Mouse (Mus musculus) MEL (cell line): Measurements from ENCODE around the gene Ddost. TPM values are rescaled to one million over a fixed set of nuclear protein-coding genes. Genes with fewer than 3 reads are reported as not detected.
A peak's percentile ranks its signal among the peaks of the same experiment; 100 is the strongest.

Source experiments
- DNase-seq: peaks from one replicate; pipeline ENCODE4 v3.0.0; 2011; ENCODE audit warnings: low read depth, low spot score
- H3K27ac ChIP-seq: 2 replicates; pipeline ENCODE4 v1.5.1; 2012; ENCODE audit warnings: low read depth, mild to moderate bottlenecking, control low read depth, low read length, moderate library complexity; ENCODE audit not compliant: control insufficient read depth
- H3K27me3 ChIP-seq, 2 experiments: fragments of 150-350 bp in 1 of 2; sonication (generic) in 1 of 2; 2 replicates each; pipeline ENCODE4 v1.6.1; 2012; ENCODE audit warnings: low read length in 2 of 2, mild to moderate bottlenecking in 2 of 2, improper control_type of control experiment in 1 of 2, moderate library complexity in 1 of 2; ENCODE audit not compliant: insufficient read depth in 2 of 2, control insufficient read depth in 1 of 2
- H3K36me3 ChIP-seq, 2 experiments: 2 replicates each; pipeline ENCODE4 v1.6.1; 2012 to 2014; ENCODE audit warnings: low read length in 2 of 2, improper control_type of control experiment in 1 of 2, inconsistent platforms in 1 of 2, mild to moderate bottlenecking in 1 of 2; ENCODE audit not compliant: insufficient read depth in 2 of 2, control insufficient read depth in 1 of 2
- H3K4me1 ChIP-seq, 2 experiments: fragments of 150-350 bp in 1 of 2; sonication (generic) in 1 of 2; 2 replicates each; pipeline ENCODE4 v1.6.1; 2012; ENCODE audit warnings: low read length in 2 of 2, improper control_type of control experiment in 1 of 2, mild to moderate bottlenecking in 1 of 2; ENCODE audit not compliant: insufficient read depth in 2 of 2, control insufficient read depth in 1 of 2
- H3K4me3 ChIP-seq, 2 experiments: fragments of 150-350 bp in 1 of 2; sonication (generic) in 1 of 2; 2 replicates each; pipeline ENCODE4 v1.5.1; 2012; ENCODE audit warnings: low read depth in 2 of 2, low read length in 2 of 2, mild to moderate bottlenecking in 2 of 2, moderate library complexity in 2 of 2, control low read depth in 1 of 2, improper control_type of control experiment in 1 of 2; ENCODE audit not compliant: control insufficient read depth in 1 of 2, insufficient read depth in 1 of 2
- H3K79me2 ChIP-seq: 2 replicates; pipeline ENCODE4 v1.6.1; 2012; ENCODE audit warnings: mild to moderate bottlenecking, low read length, moderate library complexity; ENCODE audit not compliant: control insufficient read depth, poor library complexity, insufficient read depth
- H3K9ac ChIP-seq: 2 replicates; pipeline ENCODE4 v1.6.1; 2012; ENCODE audit warnings: low read depth, mild to moderate bottlenecking, control low read depth, low read length, moderate library complexity; ENCODE audit not compliant: control insufficient read depth, poor library complexity, severe bottlenecking
- H3K9me3 ChIP-seq: fragments of 150-350 bp; sonication (generic); replicated peaks from 2 replicates; pipeline ENCODE4 v1.6.1; 2012; ENCODE audit warnings: mild to moderate bottlenecking, low read length, improper control_type of control experiment, moderate library complexity; ENCODE audit not compliant: insufficient read depth
- BHLHE40 ChIP-seq: IDR thresholded peaks from 2 replicates; pipeline ENCODE4 v1.6.1; 2012; ENCODE audit warnings: low read depth, mild to moderate bottlenecking, inconsistent platforms, low read length, improper control_type of control experiment, borderline replicate concordance
- CHD1 ChIP-seq: IDR thresholded peaks from 2 replicates; pipeline ENCODE4 v1.6.1; 2012; ENCODE audit warnings: low read depth, mild to moderate bottlenecking, inconsistent platforms, low read length, improper control_type of control experiment
- CHD2 ChIP-seq: IDR thresholded peaks from 2 replicates; pipeline ENCODE4 v1.6.1; 2011; ENCODE audit warnings: low read length, improper control_type of control experiment
- CTCF ChIP-seq, 3 experiments: IDR thresholded peaks in 2 of 3; conservative IDR thresholded peaks in 1 of 3; 2 replicates each; pipeline ENCODE4 v1.5.1; 2011 to 2012; ENCODE audit warnings: low read length in 3 of 3, low read depth in 2 of 3, mild to moderate bottlenecking in 2 of 3, improper control_type of control experiment in 1 of 3, inconsistent platforms in 1 of 3, mixed read lengths in 1 of 3, moderate library complexity in 1 of 3; ENCODE audit not compliant: control insufficient read depth in 1 of 3, insufficient read depth in 1 of 3, poor library complexity in 1 of 3, severe bottlenecking in 1 of 3
- ELF1 ChIP-seq: IDR thresholded peaks from 2 replicates; pipeline ENCODE4 v1.6.1; 2014; ENCODE audit warnings: low read depth, mild to moderate bottlenecking, inconsistent platforms, low read length, improper control_type of control experiment, moderate library complexity
- EP300 ChIP-seq, 2 experiments: IDR thresholded peaks; 2 replicates each; pipeline ENCODE4 v1.6.1; 2011; ENCODE audit warnings: improper control_type of control experiment in 2 of 2, low read length in 2 of 2, low read depth in 1 of 2, mild to moderate bottlenecking in 1 of 2
- ETS1 ChIP-seq: IDR thresholded peaks from 2 replicates; pipeline ENCODE4 v1.6.1; 2012; ENCODE audit warnings: low read depth, mild to moderate bottlenecking, inconsistent platforms, low read length, improper control_type of control experiment, moderate library complexity
- GABPA ChIP-seq: IDR thresholded peaks from 2 replicates; pipeline ENCODE4 v1.6.1; 2012; ENCODE audit warnings: low read depth, mild to moderate bottlenecking, inconsistent platforms, low read length, improper control_type of control experiment, moderate library complexity
- GATA1 ChIP-seq: IDR thresholded peaks from 2 replicates; pipeline ENCODE4 v1.6.1; 2011; ENCODE audit warnings: low read depth, low read length, improper control_type of control experiment
- HCFC1 ChIP-seq: IDR thresholded peaks from 2 replicates; pipeline ENCODE4 v1.6.1; 2012; ENCODE audit warnings: low read depth, mild to moderate bottlenecking, inconsistent platforms, low read length, improper control_type of control experiment, moderate library complexity
- JUND ChIP-seq: IDR thresholded peaks from 2 replicates; pipeline ENCODE4 v1.6.1; 2011; ENCODE audit warnings: low read depth, mild to moderate bottlenecking, improper control_type of control experiment, low read length
- KAT2A ChIP-seq: conservative IDR thresholded peaks from 2 replicates; pipeline ENCODE4 v1.6.1; 2012; ENCODE audit warnings: low read depth, low read length, improper control_type of control experiment, inconsistent platforms
- MAFK ChIP-seq: IDR thresholded peaks from 2 replicates; pipeline ENCODE4 v1.6.1; 2011; ENCODE audit warnings: low read depth, mild to moderate bottlenecking, low read length, improper control_type of control experiment, borderline replicate concordance
- MAX ChIP-seq: IDR thresholded peaks from 2 replicates; pipeline ENCODE4 v1.6.1; 2011; ENCODE audit warnings: low read length, improper control_type of control experiment
- MAZ ChIP-seq: IDR thresholded peaks from 2 replicates; pipeline ENCODE4 v1.6.1; 2012; ENCODE audit warnings: low read depth, mild to moderate bottlenecking, inconsistent platforms, low read length, improper control_type of control experiment
- MEF2A ChIP-seq: IDR thresholded peaks from 2 replicates; pipeline ENCODE4 v1.6.1; 2014; ENCODE audit warnings: low read depth, mild to moderate bottlenecking, inconsistent platforms, low read length, improper control_type of control experiment; ENCODE audit not compliant: poor library complexity, insufficient replicate concordance, severe bottlenecking; ENCODE audit errors: extremely low read depth
- MXI1 ChIP-seq: IDR thresholded peaks from 2 replicates; pipeline ENCODE4 v1.6.1; 2011; ENCODE audit warnings: mild to moderate bottlenecking, low read depth, low read length, improper control_type of control experiment
- MYB ChIP-seq: IDR thresholded peaks from 2 replicates; pipeline ENCODE4 v1.6.1; 2011; ENCODE audit warnings: mild to moderate bottlenecking, low read depth, low read length, improper control_type of control experiment
- MYC ChIP-seq: IDR thresholded peaks from 2 replicates; pipeline ENCODE4 v1.6.1; 2011; ENCODE audit warnings: low read depth, mild to moderate bottlenecking, low read length, improper control_type of control experiment, moderate library complexity
- NELFE ChIP-seq: IDR thresholded peaks from 2 replicates; pipeline ENCODE4 v1.6.1; 2011; ENCODE audit warnings: low read depth, low read length, improper control_type of control experiment
- NRF1 ChIP-seq: IDR thresholded peaks from 2 replicates; pipeline ENCODE4 v1.6.1; 2014; ENCODE audit warnings: low read depth, mild to moderate bottlenecking, inconsistent platforms, low read length, improper control_type of control experiment, moderate library complexity; ENCODE audit not compliant: poor library complexity, insufficient read depth, severe bottlenecking
- POLR2A ChIP-seq, 2 experiments: IDR thresholded peaks; 2 replicates each; pipeline ENCODE4 v1.6.1; 2011 to 2012; ENCODE audit warnings: low read length in 2 of 2, mild to moderate bottlenecking in 2 of 2, control low read depth in 1 of 2, improper control_type of control experiment in 1 of 2, low read depth in 1 of 2, moderate library complexity in 1 of 2; ENCODE audit not compliant: control insufficient read depth in 1 of 2, insufficient read depth in 1 of 2, poor library complexity in 1 of 2
- POLR2AphosphoS2 ChIP-seq: IDR thresholded peaks from 2 replicates; pipeline ENCODE4 v1.6.1; 2011; ENCODE audit warnings: low read length, improper control_type of control experiment
- POLR2AphosphoS5 ChIP-seq: IDR thresholded peaks from 2 replicates; pipeline ENCODE4 v1.6.1; 2012; ENCODE audit warnings: low read depth, borderline replicate concordance, mild to moderate bottlenecking, inconsistent platforms, low read length, moderate library complexity, mixed read lengths
- RAD21 ChIP-seq: IDR thresholded peaks from 2 replicates; pipeline ENCODE4 v1.6.1; 2011; ENCODE audit warnings: mild to moderate bottlenecking, low read depth, low read length, improper control_type of control experiment
- RCOR1 ChIP-seq: IDR thresholded peaks from 2 replicates; pipeline ENCODE4 v1.6.1; 2012; ENCODE audit warnings: low read depth, mild to moderate bottlenecking, inconsistent platforms, low read length, improper control_type of control experiment
- SIN3A ChIP-seq: IDR thresholded peaks from 2 replicates; pipeline ENCODE4 v1.6.1; 2012; ENCODE audit warnings: low read length, improper control_type of control experiment, inconsistent platforms
- SMC3 ChIP-seq: IDR thresholded peaks from 2 replicates; pipeline ENCODE4 v1.6.1; 2011; ENCODE audit warnings: low read depth, low read length, improper control_type of control experiment
- TAL1 ChIP-seq: IDR thresholded peaks from 2 replicates; pipeline ENCODE4 v1.6.1; 2012; ENCODE audit warnings: mild to moderate bottlenecking, inconsistent platforms, low read length, moderate library complexity, mixed read lengths
- TBP ChIP-seq: IDR thresholded peaks from 2 replicates; pipeline ENCODE4 v1.8.0; 2011; ENCODE audit warnings: low read depth, low read length, improper control_type of control experiment
- TCF12 ChIP-seq: IDR thresholded peaks from 2 replicates; pipeline ENCODE4 v1.6.1; 2014; ENCODE audit warnings: low read depth, mild to moderate bottlenecking, inconsistent platforms, low read length, improper control_type of control experiment, moderate library complexity
- UBTF ChIP-seq: IDR thresholded peaks from 2 replicates; pipeline ENCODE4 v1.6.1; 2012; ENCODE audit warnings: low read depth, mild to moderate bottlenecking, inconsistent platforms, low read length, improper control_type of control experiment, moderate library complexity, borderline replicate concordance; ENCODE audit not compliant: insufficient read depth
- USF1 ChIP-seq: IDR thresholded peaks from 2 replicates; pipeline ENCODE4 v1.6.1; 2014; ENCODE audit warnings: low read depth, mild to moderate bottlenecking, inconsistent platforms, low read length, improper control_type of control experiment, moderate library complexity
- USF2 ChIP-seq, 2 experiments: IDR thresholded peaks; 2 replicates each; pipeline ENCODE4 v1.6.1; 2011 to 2012; ENCODE audit warnings: improper control_type of control experiment in 2 of 2, low read length in 2 of 2, borderline replicate concordance in 1 of 2, inconsistent platforms in 1 of 2, low read depth in 1 of 2, mild to moderate bottlenecking in 1 of 2; ENCODE audit not compliant: insufficient read depth in 1 of 2
- ZC3H11A ChIP-seq: IDR thresholded peaks from 2 replicates; pipeline ENCODE4 v1.6.1; 2012; ENCODE audit warnings: low read depth, mild to moderate bottlenecking, inconsistent platforms, low read length, improper control_type of control experiment
- ZKSCAN1 ChIP-seq: IDR thresholded peaks from 2 replicates; pipeline ENCODE4 v1.6.1; 2012; ENCODE audit warnings: low read depth, mild to moderate bottlenecking, inconsistent platforms, low read length, improper control_type of control experiment, moderate library complexity
- ZMIZ1 ChIP-seq: IDR thresholded peaks from 2 replicates; pipeline ENCODE4 v1.6.1; 2012; ENCODE audit warnings: low read depth, mild to moderate bottlenecking, inconsistent platforms, low read length, improper control_type of control experiment, moderate library complexity
- ZNF384 ChIP-seq: IDR thresholded peaks from 2 replicates; pipeline ENCODE4 v1.6.1; 2012; ENCODE audit warnings: low read depth, mild to moderate bottlenecking, inconsistent platforms, low read length, improper control_type of control experiment
- polyA plus RNA-seq, 2 experiments: library from polyadenylated mRNA; stranded (reverse) in 1 of 2; unstranded in 1 of 2; fragments of >175 nt in 1 of 2; fragments of >200 nt in 1 of 2; gene quantifications; 2 replicates each; pipeline versions ENCODE4 v1.2.1 to v1.2.4; 2012; ENCODE audit warnings: low replicate concordance in 2 of 2, low read depth in 1 of 2; ENCODE audit not compliant: insufficient read length in 2 of 2, insufficient read depth in 1 of 2, missing spikeins in 1 of 2
- total RNA-seq: library from RNA; depleted of rRNA; stranded (reverse); fragments of 300-350 nt; gene quantifications from 2 replicates; pipeline ENCODE4 v1.2.3, GENCODE M21; 2012

Gene Ddost
- total and polyA plus RNA-seq, 3 experiments = 68.9 to 402 (median 283) TPM

DNA sequence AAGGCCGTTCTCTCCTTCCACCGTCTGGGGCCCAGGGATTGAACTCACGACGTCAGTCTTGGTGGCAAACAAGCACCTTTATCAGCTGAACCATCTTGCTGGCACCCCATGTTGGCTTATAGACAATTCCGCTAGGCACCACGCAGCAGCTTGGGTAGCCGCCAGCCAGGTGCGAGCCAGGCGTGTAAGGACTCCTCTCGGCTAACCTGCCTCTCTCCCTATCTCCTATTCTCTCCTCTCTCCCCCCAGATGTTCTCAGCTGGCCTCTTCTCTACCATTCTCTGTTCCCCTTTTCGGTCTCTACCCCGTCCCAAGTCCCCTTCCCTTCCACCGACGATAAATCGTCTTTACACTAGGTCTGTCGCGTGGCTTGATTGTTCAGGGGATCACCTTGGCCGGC lies 788 bp upstream of the Ddost start:
- no peaks in the 10 kb centered on the region for H3K27me3 ChIP-seq
- peak overlapping the region; percentile 30 to 49 for H3K4me3 ChIP-seq
- peaks cover 29% of the 10 kb centered on the region for H3K79me2 ChIP-seq
- H3K9ac ChIP-seq = peak overlapping the region; percentile 71
- H3K4me1 ChIP-seq = peaks cover 9 to 30% of the 10 kb centered on the region in 2 experiments; a peak in 3 of 4 replicates
- H3K27ac ChIP-seq = peak overlapping the region; percentile 97
- peaks cover 6 to 20% of the 10 kb centered on the region in 2 experiments for H3K36me3 ChIP-seq
- DNase-seq = peak; percentile 94
- H3K9me3 ChIP-seq = no peaks in the 10 kb centered on the region
- TF ChIP-seq MAX = peak; percentile 35; the same call in 1 of the 2 replicates
- TF ChIP-seq POLR2AphosphoS2 = no peak
- no peak for TF ChIP-seq NRF1
- no peak for TF ChIP-seq TBP
- TF ChIP-seq MEF2A = no peak
- TF ChIP-seq EP300 (IDR thresholded peaks at IDR 0.05; ENCODE audit: low read depth in 1 of 2, low read length in 2 of 2) = peak; percentile 65 to 79
- TF ChIP-seq MAFK = no peak
- TF ChIP-seq POLR2AphosphoS5 = no peak
- no peak for TF ChIP-seq RAD21
- TF ChIP-seq ZNF384 = no peak
- TF ChIP-seq NELFE = no peak
- TF ChIP-seq MYC = no peak
- no peak for TF ChIP-seq MXI1
- TF ChIP-seq ZC3H11A = no peak
- TF ChIP-seq ELF1 = no peak
- no peak for TF ChIP-seq ZMIZ1
- peak; percentile 93 for TF ChIP-seq TCF12
- no peak for TF ChIP-seq UBTF
- no peak for TF ChIP-seq KAT2A
- TF ChIP-seq HCFC1 = no peak
- no peak for TF ChIP-seq BHLHE40
- peak; percentile 70 for TF ChIP-seq GATA1
- no peak for TF ChIP-seq MAZ
- TF ChIP-seq ETS1 = peak; percentile 84
- TF ChIP-seq TAL1 = peak; percentile 84
- TF ChIP-seq USF1 = no peak
- TF ChIP-seq ZKSCAN1 = no peak
- TF ChIP-seq JUND = no peak
- no peak for TF ChIP-seq MYB
- no peak for TF ChIP-seq USF2 (IDR thresholded peaks at IDR 0.05; ENCODE audit: borderline replicate concordance in 1 of 2, insufficient read depth in 1 of 2, low read depth in 1 of 2, low read length in 2 of 2)
- peak; percentile 16; the same call in 1 of the 2 replicates for TF ChIP-seq RCOR1
- TF ChIP-seq CHD2 = no peak
- no peak for TF ChIP-seq CHD1
- no peak for TF ChIP-seq GABPA
- TF ChIP-seq CTCF (IDR thresholded peaks at IDR 0.05 in 2 of 3, conservative IDR thresholded peaks at IDR 0.05 in 1 of 3; ENCODE audit: control insufficient read depth in 1 of 3, insufficient read depth in 1 of 3, low read depth in 2 of 3, low read length in 3 of 3, poor library complexity in 1 of 3, severe bottlenecking in 1 of 3) = no peak
- TF ChIP-seq POLR2A (IDR thresholded peaks at IDR 0.05; ENCODE audit: control insufficient read depth in 1 of 2, insufficient read depth in 1 of 2, low read depth in 1 of 2, low read length in 2 of 2, poor library complexity in 1 of 2) = no peak
- no peak for TF ChIP-seq SMC3
- peak; percentile 11; the same call in 1 of the 2 replicates for TF ChIP-seq SIN3A
